Mouse (Mus musculus) embryonic facial prominence, embryonic 14.5 days (tissue): ENCODE measurements around the gene Map3k13. TPM values are rescaled to one million over a fixed set of nuclear protein-coding genes. Genes with fewer than 3 reads are reported as not detected.

Experiments used
- ATAC-seq: fragments of 200-750 bp; cut with Nextera tagmentation; 2 replicates; pipeline ENCODE4 v1.8.0; 2017; ENCODE audit warnings: low read depth, moderate number of reproducible peaks, moderate TSS enrichment
- DNase-seq: peaks from one replicate; pipeline ENCODE4 v3.0.0-alpha.2; 2015; ENCODE audit warnings: low spot score
- H3K27ac ChIP-seq: fragments of 300-500 bp; sonication (generic); replicated peaks from 2 replicates; pipeline ENCODE4 v1.5.1; 2014; ENCODE audit warnings: low read depth, mild to moderate bottlenecking, low read length, moderate library complexity
- H3K27me3 ChIP-seq: fragments of 300-500 bp; sonication (generic); replicated peaks from 2 replicates; pipeline ENCODE4 v1.6.1; 2014; ENCODE audit warnings: low read length; ENCODE audit not compliant: control insufficient read depth, insufficient read depth
- H3K36me3 ChIP-seq: fragments of 300-500 bp; sonication (generic); 2 replicates; pipeline ENCODE4 v1.6.1; 2014; ENCODE audit warnings: low read length, mixed read lengths; ENCODE audit not compliant: control insufficient read depth, insufficient read depth
- H3K4me1 ChIP-seq: fragments of 300-500 bp; sonication (generic); 2 replicates; pipeline ENCODE4 v1.6.1; 2014; ENCODE audit warnings: antibody characterized with exemption, low read length; ENCODE audit not compliant: control insufficient read depth, insufficient read depth
- H3K4me2 ChIP-seq: fragments of 300-500 bp; sonication (generic); 2 replicates; pipeline ENCODE4 v1.6.1; 2014; ENCODE audit warnings: low read depth, mild to moderate bottlenecking, low read length, moderate library complexity, mixed read lengths
- H3K4me3 ChIP-seq: fragments of 300-500 bp; sonication (generic); 2 replicates; pipeline ENCODE4 v1.5.1; 2014; ENCODE audit warnings: low read depth, mild to moderate bottlenecking, low read length
- H3K9ac ChIP-seq: fragments of 300-500 bp; sonication (generic); 2 replicates; pipeline ENCODE4 v1.6.1; 2014; ENCODE audit warnings: low read depth, mild to moderate bottlenecking, low read length, moderate library complexity, mixed read lengths
- H3K9me3 ChIP-seq: fragments of 300-500 bp; sonication (generic); 2 replicates; pipeline ENCODE4 v1.6.1; 2016; ENCODE audit warnings: low read length; ENCODE audit not compliant: control insufficient read depth
- WGBS: fragments of 180-500 bp; shearing (Covaris S2); extraction: QIAGEN DNeasy Blood & Tissue Kit; methylation state at CpG from one replicate; pipeline ENCODE4 v1.1.7; 2014; 5-methylcytosine and 5-hydroxymethylcytosine counted together
- polyA plus RNA-seq: library from polyadenylated mRNA; unstranded; fragments of >200 nt; fragmentation: Nextera tagmentation; extraction: Ambion mirVana; gene quantifications from 2 replicates; pipeline ENCODE4 v1.2.1, GENCODE M21; 2014

The Map3k13 gene
- polyA plus RNA-seq, 1 experiment from 2014 or later, result 0.95 TPM

- no peak for DNase-seq
- Histone ChIP-seq H3K4me1 (no peaks in the 10 kb centered on the region), H3K4me2 (no peak overlapping the region), H3K9me3 (no peaks in the 10 kb centered on the region), H3K4me3 (no peak overlapping the region), H3K27me3 (no peaks in the 10 kb centered on the region), H3K36me3 (no peaks in the 10 kb centered on the region), H3K9ac (no peak overlapping the region), H3K27ac (no peak overlapping the region)
- 83% methylated on average over 3 of the region's 3 CpGs for WGBS
- ATAC-seq, result no peak
Observed at GRCm38 (mm10) chr16:21781895-21782294, 12.3 kb upstream of the Map3k13 start.

- H3K4me3 ChIP-seq, result no peak overlapping the region
- H3K27me3 ChIP-seq, result no peaks in the 10 kb centered on the region
- H3K27ac ChIP-seq, result no peak overlapping the region
- 51% methylated on average over 2 of the region's 2 CpGs for WGBS
- no peaks in the 10 kb centered on the region for H3K4me1 ChIP-seq
- DNase-seq (no peak), ATAC-seq (no peak)
- H3K9ac ChIP-seq, result no peak overlapping the region
- H3K9me3 ChIP-seq, result no peaks in the 10 kb centered on the region
- no peaks in the 10 kb centered on the region for H3K36me3 ChIP-seq
- H3K4me2 ChIP-seq, result no peak overlapping the region
Observed at GRCm38 (mm10) chr16:21782807-21783206, 11.3 kb upstream of the Map3k13 start.

GRCm38 (mm10) chr16:21785000-21785399 lies 9.1 kb upstream of the Map3k13 start:
- Histone ChIP-seq H3K9me3 (no peaks in the 10 kb centered on the region), H3K27ac (no peak overlapping the region), H3K4me1 (no peaks in the 10 kb centered on the region), H3K4me2 (no peak overlapping the region), H3K27me3 (no peaks in the 10 kb centered on the region), H3K36me3 (no peaks in the 10 kb centered on the region), H3K9ac (no peak overlapping the region), H3K4me3 (no peak overlapping the region)
- 72% methylated on average over 4 of the region's 4 CpGs for WGBS
- DNase-seq (no peak), ATAC-seq (no peak)

- H3K27me3 ChIP-seq, result no peaks in the 10 kb centered on the region
- H3K4me3 ChIP-seq, result no peak overlapping the region
- no peaks in the 10 kb centered on the region for H3K9me3 ChIP-seq
- no peak overlapping the region for H3K27ac ChIP-seq
- no peaks in the 10 kb centered on the region for H3K36me3 ChIP-seq
- ATAC-seq (no peak), DNase-seq (no peak)
- no peak overlapping the region for H3K4me2 ChIP-seq
- WGBS, result 90% methylated on average over 8 of the region's 8 CpGs
- H3K9ac ChIP-seq, result no peak overlapping the region
- no peaks in the 10 kb centered on the region for H3K4me1 ChIP-seq
Observed at GRCm38 (mm10) chr16:21786317-21786716, 7.8 kb upstream of the Map3k13 start.

GRCm38 (mm10) chr16:21787516-21788353 lies 6.4 kb upstream of the Map3k13 start, which contains the start of gene Ehhadh:
TSS of gene Ehhadh (minus strand) at chr16:21787807.
- Histone ChIP-seq H3K4me1 (no peaks in the 10 kb centered on the region), H3K36me3 (no peaks in the 10 kb centered on the region), H3K27ac (no peak within 1 kb of the TSS), H3K9me3 (no peaks in the 10 kb centered on the region), H3K9ac (peak within 1 kb of the TSS; percentile 68), H3K4me2 (peak within 1 kb of the TSS; percentile 81), H3K4me3 (peak within 1 kb of the TSS; percentile 50), H3K27me3 (no peaks in the 10 kb centered on the region)
- DNase-seq (peak; percentile 70), ATAC-seq (peak; percentile 96)
- WGBS, result 8% methylated on average over 25 of the region's 28 CpGs

- Histone ChIP-seq H3K27me3 (no peaks in the 10 kb centered on the region), H3K36me3 (no peaks in the 10 kb centered on the region), H3K9me3 (no peaks in the 10 kb centered on the region), H3K27ac (no peak overlapping the region), H3K4me3 (no peak overlapping the region), H3K9ac (no peak overlapping the region), H3K4me2 (no peak overlapping the region), H3K4me1 (no peaks in the 10 kb centered on the region)
- ATAC-seq (no peak), DNase-seq (no peak)
- 56% methylated on average over 3 of the region's 3 CpGs for WGBS
Observed at GRCm38 (mm10) chr16:21788581-21788980, 5.6 kb upstream of the Map3k13 start.

GRCm38 (mm10) chr16:21789180-21789579 lies 5.0 kb upstream of the Map3k13 start:
- ATAC-seq, result no peak
- whole genome bisulfite sequencing, result 59% methylated on average over 2 of the region's 2 CpGs
- no peaks in the 10 kb centered on the region for H3K27me3 ChIP-seq
- no peak for DNase-seq
- H3K9ac ChIP-seq, result no peak overlapping the region
- H3K4me1 ChIP-seq, result no peaks in the 10 kb centered on the region
- H3K27ac ChIP-seq, result no peak overlapping the region
- no peaks in the 10 kb centered on the region for H3K36me3 ChIP-seq
- no peak overlapping the region for H3K4me3 ChIP-seq
- no peaks in the 10 kb centered on the region for H3K9me3 ChIP-seq
- H3K4me2 ChIP-seq, result no peak overlapping the region

GRCm38 (mm10) chr16:21790469-21790868 lies 3.7 kb upstream of the Map3k13 start:
- H3K27ac ChIP-seq, result no peak overlapping the region
- H3K9me3 ChIP-seq, result no peaks in the 10 kb centered on the region
- no peak overlapping the region for H3K9ac ChIP-seq
- no peak overlapping the region for H3K4me2 ChIP-seq
- no peak overlapping the region for H3K4me3 ChIP-seq
- no peak for DNase-seq
- ATAC-seq, result no peak
- 0 out of 2 replicates have a peak, but pooled peaks cover 4% of the 10 kb centered on the region for H3K4me1 ChIP-seq
- H3K36me3 ChIP-seq, result no peaks in the 10 kb centered on the region
- 11% methylated on average over 1 of the region's 1 CpGs for WGBS
- H3K27me3 ChIP-seq, result no peaks in the 10 kb centered on the region

GRCm38 (mm10) chr16:21791779-21792178 lies 2.4 kb upstream of the Map3k13 start:
- DNase-seq (no peak), ATAC-seq (no peak)
- H3K9me3 ChIP-seq, result no peaks in the 10 kb centered on the region
- 0 out of 2 replicates have a peak, but pooled peaks cover 4% of the 10 kb centered on the region for H3K4me1 ChIP-seq
- no peaks in the 10 kb centered on the region for H3K36me3 ChIP-seq
- H3K27me3 ChIP-seq, result no peaks in the 10 kb centered on the region
- H3K27ac ChIP-seq, result no peak overlapping the region
- no peak overlapping the region for H3K4me3 ChIP-seq
- no peak overlapping the region for H3K9ac ChIP-seq
- WGBS, result 56% methylated on average over 3 of the region's 3 CpGs
- no peak overlapping the region for H3K4me2 ChIP-seq
